Mouse (Mus musculus): ENCODE results near the gene Sh2d1b1. TPM values are rescaled to one million over a fixed set of nuclear protein-coding genes. Genes with fewer than 3 reads are reported as not detected.

The Sh2d1b1 gene
- polyA plus RNA-seq, 1 experiment from 2014 or later, result 0.09 TPM

DNA sequence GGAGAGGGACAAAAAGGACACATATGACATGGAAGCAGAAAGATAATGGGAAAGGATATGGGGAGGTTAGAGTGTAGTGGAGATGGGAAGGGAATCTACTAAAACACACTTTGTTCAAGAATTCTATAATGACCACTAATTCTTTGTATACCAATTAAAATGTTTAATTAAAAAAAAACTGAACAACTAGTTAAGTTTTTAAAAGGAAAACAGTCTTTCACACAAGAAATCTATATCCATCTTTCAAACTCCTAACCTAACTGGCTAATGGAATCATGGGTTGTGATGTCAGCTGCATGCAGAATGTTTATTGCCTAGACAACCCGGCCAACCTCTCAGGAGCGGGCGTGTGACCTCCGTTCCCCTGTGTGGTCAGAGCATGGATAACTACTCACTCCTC, 31.4 kb downstream of the Sh2d1b1 start, which contains the start of gene Spata46:
TSS of gene Spata46 (plus strand) at position 301 of the 400 bp plus-strand sequence.
- Histone ChIP-seq H3K4me2 (ENCODE audit: low read length) (no peak within 1 kb of the TSS), H3K4me1 (ENCODE audit: control insufficient read depth, insufficient read depth, low read length) (no peaks in the 10 kb centered on the region), H3K27ac (ENCODE audit: low read depth, low read length) (no peak within 1 kb of the TSS), H3K27me3 (replicated peaks; ENCODE audit: control insufficient read depth, insufficient read depth, low read length) (no peaks in the 10 kb centered on the region), H3K36me3 (ENCODE audit: control insufficient read depth, insufficient read depth, low read length) (no peaks in the 10 kb centered on the region), H3K9me3 (replicated peaks; ENCODE audit: control insufficient read depth, low read length) (no peaks in the 10 kb centered on the region), H3K4me3 (ENCODE audit: low read depth, low read length) (no peak within 1 kb of the TSS), H3K9ac (ENCODE audit: low read length) (no peak within 1 kb of the TSS)
- DNase-seq (ENCODE audit: low spot score) (no peak), ATAC-seq (no peak)
- WGBS, result 97% methylated on average over 4 of the region's 4 CpGs

DNA sequence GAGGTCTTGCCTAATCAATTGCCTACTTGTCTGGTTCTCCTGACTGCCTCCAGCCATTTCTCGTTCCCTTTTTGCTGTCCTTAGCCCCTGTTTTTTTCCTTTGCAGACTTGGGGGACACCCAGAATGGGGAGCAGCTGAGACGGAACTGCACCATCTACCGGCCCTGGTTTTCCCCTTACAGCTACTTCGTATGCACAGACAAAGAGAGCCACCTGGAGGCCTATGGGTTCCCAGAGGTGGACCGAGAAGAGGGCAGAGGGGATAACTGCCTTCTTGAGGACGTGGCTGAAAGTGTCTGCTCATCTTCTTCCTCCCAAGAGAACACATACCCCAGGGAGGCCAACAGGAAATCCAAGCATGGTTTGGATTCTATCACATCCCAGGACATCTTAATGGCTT, 34.3 kb downstream of the Sh2d1b1 start:
- no peaks in the 10 kb centered on the region for H3K27me3 ChIP-seq (replicated peaks; ENCODE audit: control insufficient read depth, insufficient read depth, low read length)
- H3K4me1 ChIP-seq (ENCODE audit: control insufficient read depth, insufficient read depth, low read length), result no peaks in the 10 kb centered on the region
- no peak overlapping the region for H3K4me2 ChIP-seq (ENCODE audit: low read length)
- no peak overlapping the region for H3K4me3 ChIP-seq (ENCODE audit: low read depth, low read length)
- no peaks in the 10 kb centered on the region for H3K36me3 ChIP-seq (ENCODE audit: control insufficient read depth, insufficient read depth, low read length)
- ATAC-seq (no peak), DNase-seq (ENCODE audit: low spot score) (no peak)
- WGBS, result 84% methylated on average over 6 of the region's 6 CpGs
- H3K9me3 ChIP-seq (replicated peaks; ENCODE audit: control insufficient read depth, low read length), result no peaks in the 10 kb centered on the region
- H3K27ac ChIP-seq (ENCODE audit: low read depth, low read length), result no peak overlapping the region
- H3K9ac ChIP-seq (ENCODE audit: low read length), result no peak overlapping the region

DNA sequence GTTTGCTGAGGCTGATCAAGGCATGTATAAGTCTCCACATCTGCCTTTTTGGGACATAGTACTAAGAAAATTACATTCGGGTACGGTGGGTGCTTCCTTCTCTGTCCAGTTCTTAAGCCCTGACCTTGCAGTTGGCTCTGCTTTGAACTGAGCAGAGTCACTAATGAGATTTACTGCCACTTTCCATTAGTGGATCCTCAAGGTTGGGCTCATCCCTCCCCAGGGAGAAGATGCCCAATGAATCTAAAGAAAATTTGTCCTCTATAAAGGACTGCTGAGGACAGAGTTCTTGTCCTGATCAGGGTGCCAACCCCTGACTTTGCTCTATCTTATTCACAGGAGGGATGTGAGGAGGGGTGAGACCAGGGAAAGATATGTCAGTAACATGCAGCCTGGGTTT, 44.9 kb downstream of the Sh2d1b1 start:
- no peak for ATAC-seq
- no peak overlapping the region for H3K27ac ChIP-seq (ENCODE audit: low read depth, low read length)
- H3K4me2 ChIP-seq (ENCODE audit: low read length), result no peak overlapping the region
- peaks cover 14% of the 10 kb centered on the region for H3K36me3 ChIP-seq (ENCODE audit: control insufficient read depth, insufficient read depth, low read length)
- H3K9ac ChIP-seq (ENCODE audit: low read length), result no peak overlapping the region
- no peaks in the 10 kb centered on the region for H3K4me1 ChIP-seq (ENCODE audit: control insufficient read depth, insufficient read depth, low read length)
- H3K4me3 ChIP-seq (ENCODE audit: low read depth, low read length), result no peak overlapping the region
- H3K27me3 ChIP-seq (replicated peaks; ENCODE audit: control insufficient read depth, insufficient read depth, low read length), result no peaks in the 10 kb centered on the region
- no peak for DNase-seq (ENCODE audit: low spot score)
- WGBS, result 92% methylated on average over 2 of the region's 2 CpGs
- no peaks in the 10 kb centered on the region for H3K9me3 ChIP-seq (replicated peaks; ENCODE audit: control insufficient read depth, low read length)

DNA sequence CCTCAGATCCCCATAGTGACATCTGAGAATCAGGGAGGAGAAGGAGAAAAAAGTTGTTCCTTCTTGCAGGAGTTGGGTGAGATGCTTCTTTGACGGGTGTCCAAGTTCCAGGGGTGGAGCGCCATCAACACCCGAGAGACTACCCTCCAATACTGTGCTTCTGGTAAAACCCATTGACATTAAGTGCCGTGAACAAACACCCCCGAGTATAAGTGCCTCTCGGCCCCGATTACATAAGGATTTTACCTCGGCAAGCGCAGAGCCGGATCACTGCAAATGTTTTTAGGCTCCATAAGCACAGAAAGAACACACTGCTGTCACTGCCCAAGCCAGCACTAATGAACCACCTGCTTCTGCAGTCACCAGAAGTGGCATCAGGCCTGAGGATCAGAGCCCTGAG, 45.9 kb downstream of the Sh2d1b1 start:
- Histone ChIP-seq H3K4me2 (ENCODE audit: low read length) (no peak overlapping the region), H3K9ac (ENCODE audit: low read length) (no peak overlapping the region), H3K4me1 (ENCODE audit: control insufficient read depth, insufficient read depth, low read length) (no peaks in the 10 kb centered on the region), H3K36me3 (ENCODE audit: control insufficient read depth, insufficient read depth, low read length) (peaks cover 11% of the 10 kb centered on the region), H3K27ac (ENCODE audit: low read depth, low read length) (no peak overlapping the region), H3K4me3 (ENCODE audit: low read depth, low read length) (no peak overlapping the region), H3K9me3 (replicated peaks; ENCODE audit: control insufficient read depth, low read length) (no peaks in the 10 kb centered on the region), H3K27me3 (replicated peaks; ENCODE audit: control insufficient read depth, insufficient read depth, low read length) (no peaks in the 10 kb centered on the region)
- 92% methylated on average over 10 of the region's 10 CpGs for WGBS
- DNase-seq (ENCODE audit: low spot score), result no peak
- ATAC-seq, result no peak

DNA sequence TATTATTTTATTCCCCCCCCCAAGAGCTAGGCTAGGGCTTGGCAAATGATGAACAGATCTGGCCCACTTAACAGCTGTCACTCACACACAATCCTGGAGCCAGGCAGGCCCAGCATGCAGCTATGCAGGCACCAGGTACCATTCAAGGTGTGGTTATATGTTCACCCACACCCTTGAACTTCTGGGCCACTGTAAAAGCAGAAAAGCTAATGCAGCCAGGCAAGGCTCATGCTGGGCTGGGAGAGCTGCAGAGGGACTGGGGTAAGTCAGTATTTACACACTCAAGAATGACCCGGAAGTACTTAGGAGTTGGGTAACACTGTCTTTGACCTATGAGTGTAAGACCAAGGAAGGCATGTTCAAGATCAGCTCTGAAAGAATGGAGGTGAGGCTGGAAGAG, 47.2 kb downstream of the Sh2d1b1 start:
- ATAC-seq (no peak), DNase-seq (ENCODE audit: low spot score) (no peak)
- Histone ChIP-seq H3K4me3 (ENCODE audit: low read depth, low read length) (no peak overlapping the region), H3K27ac (ENCODE audit: low read depth, low read length) (no peak overlapping the region), H3K4me1 (ENCODE audit: control insufficient read depth, insufficient read depth, low read length) (no peaks in the 10 kb centered on the region), H3K36me3 (ENCODE audit: control insufficient read depth, insufficient read depth, low read length) (peaks cover 3% of the 10 kb centered on the region; the same call in 1 of the 2 replicates), H3K9me3 (replicated peaks; ENCODE audit: control insufficient read depth, low read length) (no peaks in the 10 kb centered on the region), H3K27me3 (replicated peaks; ENCODE audit: control insufficient read depth, insufficient read depth, low read length) (no peaks in the 10 kb centered on the region), H3K4me2 (ENCODE audit: low read length) (no peak overlapping the region), H3K9ac (ENCODE audit: low read length) (no peak overlapping the region)
- WGBS, result 100% methylated on average over 1 of the region's 1 CpGs

DNA sequence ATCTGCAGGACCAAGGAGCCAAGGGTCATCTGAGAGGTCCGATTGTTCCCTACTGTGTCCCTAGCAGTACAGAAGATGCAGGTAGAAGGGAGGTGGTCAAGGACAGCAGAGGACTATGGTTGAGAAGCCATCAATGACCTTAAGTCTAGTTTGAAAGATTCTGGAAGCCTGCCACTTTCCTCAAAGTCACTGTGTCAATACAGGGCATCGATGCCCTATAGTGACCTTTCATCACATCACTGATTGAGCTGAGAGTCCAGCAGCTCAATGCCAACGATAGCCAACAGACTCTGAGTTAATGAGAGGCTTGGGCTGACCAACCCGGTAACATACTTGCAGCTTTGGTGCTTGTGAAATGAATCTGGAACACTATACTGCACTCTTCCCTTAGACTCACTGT, 48.2 kb downstream of the Sh2d1b1 start:
- H3K27ac ChIP-seq (ENCODE audit: low read depth, low read length), result no peak overlapping the region
- no peak overlapping the region for H3K4me2 ChIP-seq (ENCODE audit: low read length)
- DNase-seq (ENCODE audit: low spot score), result no peak
- ATAC-seq, result no peak
- no peak overlapping the region for H3K9ac ChIP-seq (ENCODE audit: low read length)
- no peaks in the 10 kb centered on the region for H3K4me1 ChIP-seq (ENCODE audit: control insufficient read depth, insufficient read depth, low read length)
- H3K36me3 ChIP-seq (ENCODE audit: control insufficient read depth, insufficient read depth, low read length), result peaks cover 3% of the 10 kb centered on the region; the same call in 1 of the 2 replicates
- H3K9me3 ChIP-seq (replicated peaks; ENCODE audit: control insufficient read depth, low read length), result no peaks in the 10 kb centered on the region
- no peak overlapping the region for H3K4me3 ChIP-seq (ENCODE audit: low read depth, low read length)
- 91% methylated on average over 4 of the region's 4 CpGs for WGBS
- no peaks in the 10 kb centered on the region for H3K27me3 ChIP-seq (replicated peaks; ENCODE audit: control insufficient read depth, insufficient read depth, low read length)

DNA sequence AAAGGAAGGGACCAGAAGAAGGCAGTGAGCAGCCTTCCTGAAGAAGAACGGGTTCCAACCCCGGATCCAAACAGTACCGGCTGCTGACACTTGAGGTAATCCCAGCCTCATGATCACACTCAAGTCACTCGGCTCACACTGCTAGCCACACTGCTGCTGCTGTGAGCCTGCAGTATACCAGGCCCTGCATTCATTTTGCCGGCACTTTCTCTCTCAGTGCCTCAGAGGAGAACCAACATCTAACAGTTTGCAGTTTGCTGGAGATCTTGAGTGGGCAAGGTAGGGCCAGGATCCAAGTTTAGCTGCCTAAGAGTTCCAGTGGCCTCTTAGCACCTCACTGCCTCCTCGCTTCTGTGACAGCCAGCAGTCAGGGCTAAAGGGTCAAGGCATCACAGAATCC, 54.8 kb downstream of the Sh2d1b1 start:
- H3K9ac ChIP-seq (ENCODE audit: low read length), result no peak overlapping the region
- H3K4me1 ChIP-seq (ENCODE audit: control insufficient read depth, insufficient read depth, low read length), result no peaks in the 10 kb centered on the region
- H3K36me3 ChIP-seq (ENCODE audit: control insufficient read depth, insufficient read depth, low read length), result 0 out of 2 replicates have a peak, but pooled peaks cover 3% of the 10 kb centered on the region
- H3K4me2 ChIP-seq (ENCODE audit: low read length), result no peak overlapping the region
- no peak overlapping the region for H3K27ac ChIP-seq (ENCODE audit: low read depth, low read length)
- H3K9me3 ChIP-seq (replicated peaks; ENCODE audit: control insufficient read depth, low read length), result no peaks in the 10 kb centered on the region
- no peak for ATAC-seq
- no peaks in the 10 kb centered on the region for H3K27me3 ChIP-seq (replicated peaks; ENCODE audit: control insufficient read depth, insufficient read depth, low read length)
- 79% methylated on average over 6 of the region's 6 CpGs for WGBS
- DNase-seq (ENCODE audit: low spot score), result no peak
- no peak overlapping the region for H3K4me3 ChIP-seq (ENCODE audit: low read depth, low read length)

DNA sequence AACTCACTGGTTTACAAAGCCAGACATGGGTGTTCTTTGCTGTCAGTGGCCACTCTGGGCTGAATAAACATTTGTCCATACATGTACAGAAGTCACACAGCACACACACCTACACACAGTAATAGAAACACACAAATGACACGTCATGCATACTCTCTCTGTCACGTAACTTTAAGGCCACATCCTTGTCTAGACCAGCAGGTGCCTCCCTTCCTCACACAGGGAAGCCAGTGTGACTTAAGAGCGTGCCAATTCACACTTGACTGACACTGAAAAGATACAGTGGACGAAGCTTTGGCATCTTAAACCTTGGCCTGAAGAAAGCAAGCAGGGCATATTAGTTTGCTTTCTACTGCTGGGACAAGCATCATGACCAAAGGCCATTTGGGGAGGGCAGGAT, 55.7 kb downstream of the Sh2d1b1 start:
- no peak overlapping the region for H3K4me3 ChIP-seq (ENCODE audit: low read depth, low read length)
- no peak overlapping the region for H3K27ac ChIP-seq (ENCODE audit: low read depth, low read length)
- DNase-seq (ENCODE audit: low spot score) (no peak), ATAC-seq (no peak)
- no peaks in the 10 kb centered on the region for H3K9me3 ChIP-seq (replicated peaks; ENCODE audit: control insufficient read depth, low read length)
- H3K36me3 ChIP-seq (ENCODE audit: control insufficient read depth, insufficient read depth, low read length), result 0 out of 2 replicates have a peak, but pooled peaks cover 3% of the 10 kb centered on the region
- no peaks in the 10 kb centered on the region for H3K27me3 ChIP-seq (replicated peaks; ENCODE audit: control insufficient read depth, insufficient read depth, low read length)
- no peaks in the 10 kb centered on the region for H3K4me1 ChIP-seq (ENCODE audit: control insufficient read depth, insufficient read depth, low read length)
- 70% methylated on average over 4 of the region's 4 CpGs for WGBS
- H3K4me2 ChIP-seq (ENCODE audit: low read length), result no peak overlapping the region
- no peak overlapping the region for H3K9ac ChIP-seq (ENCODE audit: low read length)

All from forebrain, embryonic 14.5 days (tissue).